Mouse (Mus musculus): Measurements from ENCODE around the gene Rasgrf2.

The Rasgrf2 gene

DNA sequence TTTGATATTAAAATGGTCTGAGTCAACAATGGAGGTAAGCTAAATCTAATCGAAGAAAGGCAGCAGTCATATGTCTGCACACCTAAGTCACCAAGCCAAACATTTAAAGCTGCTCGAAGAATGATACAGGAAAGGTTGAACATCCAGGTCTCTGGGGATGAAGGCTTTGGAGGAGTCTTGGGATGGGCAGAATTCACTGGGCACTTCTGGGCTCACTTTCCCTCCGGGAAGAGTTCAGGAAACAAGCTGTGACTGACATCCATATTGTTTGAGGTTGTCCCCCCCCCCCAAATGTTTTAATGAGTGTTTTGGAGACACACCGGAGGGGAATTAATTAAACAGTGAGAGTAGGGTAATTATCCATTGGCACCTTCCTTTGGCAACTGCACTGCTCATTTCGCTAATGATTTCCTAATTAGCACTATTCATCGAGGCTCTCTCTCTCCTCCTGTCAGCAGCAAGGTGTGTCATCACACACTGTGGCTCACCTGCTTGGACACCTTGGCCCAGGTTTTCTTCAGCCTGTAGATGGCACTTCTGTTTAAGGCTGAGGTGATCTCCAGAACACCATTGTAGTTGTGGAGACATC, 241.3 kb downstream of the Rasgrf2 start:
- TF ChIP-seq GATA4 (IDR thresholded peaks at IDR 0.05; ENCODE audit: insufficient replicate concordance, low read length): no peak

DNA sequence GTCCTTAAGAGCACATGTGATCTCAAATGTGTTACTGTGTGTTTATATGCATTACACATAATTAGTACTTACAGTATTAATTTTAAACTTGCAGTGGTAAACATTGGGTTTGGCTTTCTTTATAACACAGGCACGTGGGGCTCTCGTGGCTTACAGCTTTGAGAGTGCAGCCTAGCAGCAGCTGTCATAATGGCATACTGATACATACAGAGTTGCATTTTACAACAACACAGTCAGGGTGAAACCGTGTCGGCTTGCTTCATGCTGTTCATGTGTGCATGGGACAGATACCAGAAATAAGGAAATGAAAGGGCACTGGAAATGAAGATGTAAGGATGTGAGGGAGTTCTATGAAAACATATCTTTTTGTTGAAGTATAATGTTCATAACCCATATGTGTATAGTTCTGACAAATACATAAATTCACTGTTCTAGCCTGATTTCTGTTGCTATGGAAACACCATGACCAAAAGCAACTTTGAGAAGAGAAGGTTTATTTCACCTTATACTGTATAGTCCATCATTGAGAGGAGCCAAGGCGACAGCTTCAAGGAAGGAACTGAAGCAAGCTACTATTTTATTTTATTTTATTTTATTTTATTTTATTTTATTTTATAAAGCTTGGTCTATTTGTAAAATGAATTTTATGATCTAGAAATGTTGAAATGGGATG, 246.6 kb downstream of the Rasgrf2 start:
- TF ChIP-seq GATA4 (IDR thresholded peaks at IDR 0.05; ENCODE audit: insufficient replicate concordance, low read length): no peak

DNA sequence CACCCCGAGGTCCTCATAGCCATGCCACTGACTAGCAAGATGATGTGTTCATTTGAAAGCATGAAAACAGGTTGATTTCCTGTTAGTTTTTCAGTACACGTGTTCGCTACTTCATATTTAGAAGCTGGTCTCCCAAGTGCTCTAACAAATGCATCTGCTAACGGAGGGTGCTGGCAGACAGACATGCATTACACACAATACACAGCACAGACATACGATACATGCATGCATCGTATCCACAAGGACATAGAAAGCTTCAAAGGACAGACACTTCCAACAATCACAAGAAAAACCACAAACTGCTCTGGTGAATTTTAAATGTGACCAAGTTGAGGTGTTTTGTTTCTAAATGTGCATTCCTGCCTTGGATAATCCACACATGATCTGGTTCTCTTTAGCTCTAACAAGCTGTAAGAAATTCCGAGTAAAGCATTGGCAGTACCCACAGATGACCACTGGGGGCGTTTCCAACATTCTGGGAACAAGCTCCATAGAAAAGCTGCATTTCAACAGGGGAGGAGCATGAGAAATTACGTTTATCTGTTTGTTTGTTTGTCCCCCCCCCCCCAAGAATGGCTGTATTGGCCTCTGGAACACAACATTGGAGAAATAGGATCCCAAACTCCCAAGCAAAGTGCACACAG, 249.5 kb downstream of the Rasgrf2 start:
- TF ChIP-seq GATA4 (IDR thresholded peaks at IDR 0.05; ENCODE audit: insufficient replicate concordance, low read length): no peak

DNA sequence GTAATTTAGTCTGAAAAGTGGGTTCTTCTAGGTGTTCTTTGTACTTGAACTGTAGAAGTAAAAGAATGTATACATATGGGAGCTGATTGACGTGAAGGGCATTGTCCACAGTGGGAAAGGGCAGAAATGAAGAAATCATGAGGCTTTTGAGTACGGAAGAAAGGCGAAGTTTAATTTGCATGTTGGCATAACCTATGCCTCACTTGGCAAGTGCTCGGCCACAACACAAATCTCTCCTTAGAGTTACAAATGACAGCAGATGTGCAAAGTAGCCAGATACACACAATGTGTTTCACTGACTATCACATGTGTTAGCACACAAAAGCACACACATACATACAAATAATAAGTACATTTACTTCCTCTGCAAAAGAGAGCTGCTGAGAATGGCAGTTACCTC, 251.2 kb downstream of the Rasgrf2 start:
- TF ChIP-seq GATA4 (IDR thresholded peaks at IDR 0.05; ENCODE audit: insufficient replicate concordance, low read length): no peak

DNA sequence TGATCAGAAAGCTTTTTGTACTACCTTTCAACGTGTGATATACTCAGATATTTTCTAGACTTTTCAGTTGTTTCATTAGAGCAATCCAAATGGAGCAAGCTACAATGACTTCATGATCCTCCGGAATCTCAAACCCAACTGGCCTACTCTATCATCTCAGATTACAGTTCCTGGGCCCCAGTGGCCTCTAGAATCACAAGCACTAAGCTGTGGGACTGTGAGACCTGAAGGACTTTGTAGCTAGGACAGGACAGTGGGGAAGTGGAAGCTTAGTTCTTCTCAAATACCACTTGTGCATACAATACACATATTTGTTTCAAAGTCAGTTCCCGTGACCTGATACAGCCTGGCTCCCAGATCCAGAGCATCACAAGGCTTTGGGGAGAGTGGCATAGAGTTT, 253.5 kb downstream of the Rasgrf2 start:
- TF ChIP-seq GATA4 (IDR thresholded peaks at IDR 0.05; ENCODE audit: insufficient replicate concordance, low read length): no peak

DNA sequence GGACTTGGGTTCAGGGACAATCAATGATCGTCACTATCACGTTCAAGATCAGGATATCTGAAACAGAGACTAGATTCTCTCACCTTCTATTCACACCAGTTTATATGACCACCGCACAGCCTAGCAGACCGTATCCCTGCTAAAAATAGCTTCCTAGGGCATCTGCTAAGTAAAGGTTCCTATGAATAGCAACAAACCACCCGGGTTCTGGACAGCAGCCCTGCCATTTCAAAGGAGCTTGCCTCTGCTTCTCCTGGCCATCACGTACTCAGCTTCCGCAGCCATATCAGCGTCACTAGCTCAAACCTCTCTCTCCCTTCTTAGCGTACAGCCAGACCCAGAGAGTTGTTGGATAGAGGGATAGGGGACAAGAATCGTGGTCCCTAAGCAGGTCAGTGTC, 254.1 kb downstream of the Rasgrf2 start:
- TF ChIP-seq GATA4 (IDR thresholded peaks at IDR 0.05; ENCODE audit: insufficient replicate concordance, low read length): no peak

DNA sequence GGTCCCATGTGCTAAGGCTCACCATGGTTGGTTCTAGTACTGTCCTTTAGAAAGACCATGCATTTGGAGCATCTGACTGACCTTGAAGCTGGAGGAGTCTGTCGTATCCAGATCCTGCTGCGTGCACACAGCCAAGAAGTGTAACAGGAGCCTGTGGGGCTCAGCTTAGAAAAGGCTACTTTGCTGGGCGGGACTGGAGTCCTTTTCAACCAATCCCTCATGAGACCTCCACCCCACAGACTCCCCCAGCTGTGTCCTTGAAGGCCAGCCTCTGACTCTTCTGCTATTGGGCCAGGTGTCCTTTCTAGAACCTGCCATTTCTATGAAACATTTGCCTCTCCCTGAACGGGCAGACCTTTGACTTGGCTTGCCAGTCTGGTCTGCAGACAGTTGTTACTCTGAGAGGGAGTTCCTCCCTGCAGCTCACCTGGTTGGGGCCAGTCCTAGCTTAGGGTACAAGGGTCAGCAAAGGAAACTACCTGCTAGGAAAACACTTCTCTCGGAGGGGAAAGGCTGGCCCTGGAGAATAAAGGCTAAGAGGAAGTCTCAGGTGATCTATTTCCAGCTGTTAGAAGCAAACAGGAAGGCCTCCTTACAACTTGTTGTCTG, 254.6 kb downstream of the Rasgrf2 start, which contains the start of gene Ckmt2:
Ckmt2 (minus strand) TSS at position 145 of the 609 bp plus-strand sequence.
- no peak for TF ChIP-seq GATA4 (IDR thresholded peaks at IDR 0.05; ENCODE audit: insufficient replicate concordance, low read length)

DNA sequence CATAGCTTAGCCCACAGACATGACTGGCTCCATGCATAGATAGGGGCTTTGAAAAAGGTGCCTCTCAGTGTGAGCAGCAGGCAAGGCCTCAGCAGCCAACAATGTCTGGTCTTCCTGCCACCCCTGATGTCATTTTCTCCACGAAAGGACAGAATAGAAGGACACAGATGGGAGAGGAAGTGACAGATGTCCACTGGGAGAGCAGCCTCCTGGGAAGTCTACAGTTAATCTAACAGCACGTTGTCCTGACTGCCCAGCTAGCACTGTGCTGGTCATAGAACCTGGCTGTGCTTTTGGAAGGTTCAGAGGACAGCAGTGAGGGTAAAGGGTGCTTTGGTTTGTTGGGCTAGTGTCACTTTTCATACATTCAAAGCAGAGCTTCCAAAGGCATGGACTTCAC, 255.9 kb downstream of the Rasgrf2 start:
- no peak for TF ChIP-seq GATA4 (IDR thresholded peaks at IDR 0.05; ENCODE audit: insufficient replicate concordance, low read length)

DNA sequence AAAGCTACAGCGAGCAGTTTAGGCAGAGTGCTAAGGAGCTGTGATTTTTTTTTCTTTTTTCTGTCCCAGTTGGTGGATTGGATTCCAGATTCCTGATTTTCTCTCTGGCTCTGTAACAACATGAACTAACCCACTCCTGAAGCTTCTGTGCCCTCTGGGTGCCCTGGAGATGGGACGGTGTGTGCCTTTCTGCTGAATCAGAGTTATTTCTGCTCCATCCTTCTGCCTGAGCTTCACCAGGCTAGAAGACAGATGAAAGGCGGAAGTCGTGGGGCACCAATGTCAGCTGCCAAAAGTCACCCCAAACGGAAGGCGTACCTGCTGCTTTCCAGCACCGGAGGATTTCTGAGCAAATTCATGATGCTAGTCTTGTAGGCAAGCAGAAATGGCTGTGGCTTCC, 256.9 kb downstream of the Rasgrf2 start:
- TF ChIP-seq GATA4 (IDR thresholded peaks at IDR 0.05; ENCODE audit: insufficient replicate concordance, low read length): no peak

DNA sequence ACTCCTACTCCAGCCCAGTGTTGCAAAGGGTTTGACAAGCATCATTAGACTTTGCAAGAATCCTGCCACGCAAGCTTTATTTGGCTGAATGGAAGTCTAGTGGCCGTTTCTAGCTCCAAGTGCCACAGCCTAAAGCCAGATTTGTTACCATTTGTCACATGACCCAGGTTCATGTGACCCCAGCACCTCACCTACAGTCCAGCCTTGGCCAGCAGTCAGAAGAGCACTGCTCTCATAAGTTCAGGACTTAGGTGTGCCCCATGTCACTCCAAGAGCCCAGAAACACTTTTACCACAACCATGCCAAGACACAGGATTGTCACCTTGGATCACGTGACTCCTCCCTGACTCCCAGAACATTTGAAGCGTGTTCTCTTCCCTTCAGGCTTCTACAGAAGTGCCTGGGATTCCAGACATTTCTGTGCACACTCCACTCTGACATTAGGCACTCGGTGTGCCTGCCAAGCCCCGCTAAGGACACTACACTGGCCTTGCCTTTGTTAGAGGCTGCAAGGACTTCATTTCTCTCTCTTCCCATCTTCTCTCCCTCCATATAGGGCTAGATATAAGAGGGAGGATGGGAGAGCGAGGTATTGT, 257.6 kb downstream of the Rasgrf2 start:
- no peak for TF ChIP-seq GATA4 (IDR thresholded peaks at IDR 0.05; ENCODE audit: insufficient replicate concordance, low read length)

DNA sequence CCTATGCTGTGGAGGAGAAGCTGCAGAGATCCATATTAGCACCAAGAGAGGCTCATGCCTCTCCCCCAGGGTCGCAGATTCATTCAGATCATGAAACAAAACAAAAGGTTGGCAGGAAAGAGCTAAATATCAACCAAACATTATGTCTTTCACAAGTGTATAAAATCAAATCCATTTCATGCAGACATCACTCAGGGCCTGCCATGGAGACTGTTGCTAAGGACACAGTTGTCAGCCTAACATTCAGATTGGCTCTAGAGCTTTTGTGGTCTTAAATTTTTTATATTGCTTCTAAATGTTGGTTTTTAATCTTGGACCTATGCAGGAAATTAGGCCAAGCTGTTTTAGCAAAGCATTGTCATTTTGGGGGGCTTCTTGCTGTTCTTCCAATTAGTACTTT, 262.9 kb downstream of the Rasgrf2 start:
- no peak for TF ChIP-seq GATA4 (IDR thresholded peaks at IDR 0.05; ENCODE audit: insufficient replicate concordance, low read length)

DNA sequence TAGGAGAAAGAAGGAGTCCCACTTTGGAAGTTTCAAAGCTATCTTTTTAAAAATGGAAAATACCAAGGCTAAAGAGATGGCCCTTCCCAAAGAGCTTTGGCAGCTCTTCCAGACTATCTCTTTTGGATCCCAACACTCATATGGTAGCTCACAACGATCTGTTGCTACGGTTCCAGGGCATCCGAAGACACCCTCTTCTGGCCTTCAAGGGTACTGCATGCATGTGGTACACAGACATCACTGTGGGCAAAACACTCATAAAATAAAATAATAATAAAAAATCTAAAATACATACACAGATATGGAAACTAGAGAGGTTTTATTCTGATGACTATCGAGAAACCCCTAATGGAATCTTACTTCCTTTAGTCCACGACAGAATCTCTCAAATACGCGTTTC, 272.6 kb downstream of the Rasgrf2 start:
- TF ChIP-seq GATA4 (IDR thresholded peaks at IDR 0.05; ENCODE audit: insufficient replicate concordance, low read length): no peak

DNA sequence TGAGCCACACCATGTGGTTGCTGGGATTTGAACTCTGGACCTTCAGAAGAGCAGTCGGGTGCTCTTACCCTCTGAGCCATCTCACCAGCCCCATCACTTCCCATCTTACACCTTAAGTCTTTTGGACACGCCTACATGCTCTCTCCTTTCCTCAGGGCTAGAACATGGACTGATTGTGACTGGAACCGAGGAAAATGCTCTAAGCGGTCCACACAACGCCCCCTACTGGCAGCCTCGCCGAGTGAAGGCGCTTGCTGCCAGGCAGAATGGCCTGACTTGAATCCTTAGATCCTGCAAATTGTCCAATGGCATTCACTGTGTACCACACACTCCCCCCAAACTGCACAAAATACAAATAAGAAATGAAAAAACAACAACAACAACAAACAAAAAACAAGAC, 274.0 kb downstream of the Rasgrf2 start:
- TF ChIP-seq GATA4 (IDR thresholded peaks at IDR 0.05; ENCODE audit: insufficient replicate concordance, low read length): no peak

DNA sequence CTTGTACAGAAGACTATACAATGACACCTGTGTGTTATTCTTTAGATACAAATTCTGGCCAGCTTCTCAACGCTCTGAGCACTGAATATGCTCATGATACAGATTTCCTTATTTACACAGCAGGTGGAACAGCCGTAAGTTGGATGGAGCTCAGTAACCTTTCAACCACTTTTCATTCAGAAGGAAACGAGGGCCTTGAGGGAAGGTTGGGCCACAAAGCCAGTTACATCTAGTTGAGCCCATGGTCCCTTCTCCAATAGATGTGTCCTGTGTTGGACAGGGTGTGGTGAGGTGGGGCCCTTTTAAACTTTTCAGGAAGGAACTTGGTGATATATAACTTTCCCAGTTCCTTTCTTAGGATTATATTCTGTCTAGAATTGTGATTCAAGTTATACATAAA, 277.0 kb downstream of the Rasgrf2 start:
- TF ChIP-seq GATA4 (IDR thresholded peaks at IDR 0.05; ENCODE audit: insufficient replicate concordance, low read length): no peak

All from liver, adult (tissue).